Mouse (Mus musculus) limb, embryonic 11.5 days (tissue): ENCODE results near the gene Vmn2r93. TPM values are rescaled to one million over a fixed set of nuclear protein-coding genes. Genes with fewer than 3 reads are reported as not detected.

Experiments
- ATAC-seq: fragments of 200-750 bp; cut with Nextera tagmentation; 2 replicates; pipeline ENCODE4 v1.8.0; 2017; ENCODE audit warnings: low read depth; ENCODE audit not compliant: insufficient number of reproducible peaks, low FRiP score, low TSS enrichment
- DNase-seq: peaks from one replicate; pipeline ENCODE4 v3.0.0-alpha.2; 2015; ENCODE audit warnings: low spot score
- H3K27ac ChIP-seq: fragments of 300-500 bp; sonication (generic); replicated peaks from 2 replicates; pipeline ENCODE4 v1.5.1; 2014; ENCODE audit warnings: low read depth, mild to moderate bottlenecking, low read length
- H3K27me3 ChIP-seq: fragments of 300-500 bp; sonication (generic); 2 replicates; pipeline ENCODE4 v1.6.1; 2014; ENCODE audit warnings: mild to moderate bottlenecking, low read length, mixed read lengths; ENCODE audit not compliant: control insufficient read depth, insufficient read depth
- H3K36me3 ChIP-seq: fragments of 300-500 bp; sonication (generic); 2 replicates; pipeline ENCODE4 v1.6.1; 2014; ENCODE audit warnings: mild to moderate bottlenecking, low read length, moderate library complexity, mixed read lengths; ENCODE audit not compliant: control insufficient read depth, insufficient read depth
- H3K4me1 ChIP-seq: fragments of 300-500 bp; sonication (generic); 2 replicates; pipeline ENCODE4 v1.6.1; 2014; ENCODE audit warnings: low read length, mixed read lengths; ENCODE audit not compliant: control insufficient read depth, insufficient read depth
- H3K4me2 ChIP-seq: fragments of 300-500 bp; sonication (generic); 2 replicates; pipeline ENCODE4 v1.6.1; 2014; ENCODE audit warnings: low read depth, mild to moderate bottlenecking, moderate library complexity; ENCODE audit not compliant: severe bottlenecking
- H3K4me3 ChIP-seq: fragments of 300-500 bp; sonication (generic); 2 replicates; pipeline ENCODE4 v1.5.1; 2014; ENCODE audit warnings: low read depth, low read length
- H3K9ac ChIP-seq: fragments of 300-500 bp; sonication (generic); 2 replicates; pipeline ENCODE4 v1.6.1; 2014; ENCODE audit warnings: mild to moderate bottlenecking, low read length
- H3K9me3 ChIP-seq: fragments of 300-500 bp; sonication (generic); 2 replicates; pipeline ENCODE4 v1.6.1; 2016; ENCODE audit warnings: low read length; ENCODE audit not compliant: control insufficient read depth
- WGBS: fragments of 180-500 bp; shearing (Covaris S2); extraction: QIAGEN DNeasy Blood & Tissue Kit; methylation state at CpG from one replicate; pipeline ENCODE4 v1.1.7; 2014; 5-methylcytosine and 5-hydroxymethylcytosine counted together
- polyA plus RNA-seq: library from polyadenylated mRNA; unstranded; fragments of >200 nt; fragmentation: Nextera tagmentation; extraction: Ambion mirVana; gene quantifications from 2 replicates; pipeline ENCODE4 v1.2.1, GENCODE M21; 2014

The Vmn2r93 gene
- not detected in 2 replicates for polyA plus RNA-seq

DNA sequence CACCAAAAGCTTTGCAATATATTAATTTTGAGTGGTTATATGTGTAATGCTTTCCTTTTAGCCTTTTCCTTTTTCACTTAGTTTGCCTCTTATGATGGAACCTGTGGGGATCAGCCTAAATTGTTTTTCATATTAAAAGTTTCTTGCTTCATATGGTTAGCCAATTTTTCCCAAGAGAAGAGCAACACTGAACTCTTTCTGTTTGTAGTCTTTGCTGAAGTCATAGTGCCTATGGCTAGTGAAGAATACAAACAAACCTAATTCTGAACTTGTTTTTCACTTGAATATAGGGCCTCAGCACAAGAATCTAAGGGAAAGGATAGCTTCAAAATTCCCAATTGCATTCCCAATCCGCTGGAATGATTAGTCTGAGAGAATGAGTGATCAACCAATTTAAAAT is at the start of gene Vmn2r93:
Vmn2r93 (plus strand) TSS at position 301 of the 400 bp plus-strand sequence.
- Histone ChIP-seq H3K36me3 (no peaks in the 10 kb centered on the region), H3K9ac (no peak within 1 kb of the TSS), H3K27me3 (no peaks in the 10 kb centered on the region), H3K27ac (no peak within 1 kb of the TSS), H3K9me3 (no peaks in the 10 kb centered on the region), H3K4me3 (no peak within 1 kb of the TSS), H3K4me1 (no peaks in the 10 kb centered on the region), H3K4me2 (no peak within 1 kb of the TSS)
- ATAC-seq (no peak), DNase-seq (no peak)
- WGBS, result 42% methylated on average over 1 of the region's 1 CpGs

DNA sequence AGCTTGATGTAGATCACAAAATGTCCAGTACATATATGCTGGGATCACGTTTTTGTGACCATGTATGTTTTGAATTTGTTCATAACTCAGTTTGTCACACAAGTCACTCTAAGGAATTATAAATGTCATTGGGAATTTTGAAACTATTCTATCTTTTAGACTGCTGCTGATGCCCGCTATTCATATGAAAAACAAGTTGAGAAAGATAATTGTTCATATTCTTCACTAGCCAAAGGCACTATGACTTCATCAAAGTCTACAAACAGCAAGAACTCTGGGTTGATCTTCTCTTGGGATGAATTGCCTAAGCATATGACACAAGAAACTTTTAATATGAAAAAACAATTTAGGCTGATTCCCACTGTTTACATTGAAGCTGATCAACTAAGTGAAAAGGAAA is 20.2 kb upstream of the Vmn2r93 start, which contains the start of gene Vmn2r94:
Vmn2r94 (minus strand) TSS at position 101 of the 400 bp plus-strand sequence.
- no peak within 1 kb of the TSS for H3K4me3 ChIP-seq
- ATAC-seq (no peak), DNase-seq (no peak)
- H3K27ac ChIP-seq, result no peak within 1 kb of the TSS
- no peaks in the 10 kb centered on the region for H3K36me3 ChIP-seq
- H3K9ac ChIP-seq, result no peak within 1 kb of the TSS
- H3K27me3 ChIP-seq, result no peaks in the 10 kb centered on the region
- H3K4me2 ChIP-seq, result no peak within 1 kb of the TSS
- 74% methylated on average over 2 of the region's 2 CpGs for WGBS
- no peaks in the 10 kb centered on the region for H3K9me3 ChIP-seq
- H3K4me1 ChIP-seq, result no peaks in the 10 kb centered on the region

DNA sequence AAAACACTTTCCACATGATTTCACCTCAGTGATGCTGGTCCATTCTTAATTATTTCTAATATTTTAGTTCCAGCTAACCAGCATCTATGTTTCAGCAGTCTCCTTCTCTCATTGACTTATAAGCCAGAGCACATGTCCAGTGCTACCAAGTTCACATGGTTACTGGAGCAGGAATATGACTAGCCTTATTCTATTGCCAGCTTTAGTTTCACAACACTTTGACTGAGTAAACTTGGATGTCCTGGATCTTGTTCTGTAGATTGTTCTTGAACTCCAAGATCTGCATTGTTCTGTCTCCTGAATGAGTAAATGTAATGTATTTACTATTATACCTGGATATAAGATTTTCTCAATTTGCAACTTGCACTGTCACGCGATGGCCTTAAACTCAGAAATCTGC is 25.1 kb downstream of the Vmn2r93 start:
- Histone ChIP-seq H3K27me3 (no peaks in the 10 kb centered on the region), H3K4me2 (no peak overlapping the region), H3K4me3 (no peak overlapping the region), H3K27ac (no peak overlapping the region), H3K9ac (no peak overlapping the region), H3K36me3 (no peaks in the 10 kb centered on the region), H3K4me1 (no peaks in the 10 kb centered on the region), H3K9me3 (peaks cover 3% of the 10 kb centered on the region; the same call in 1 of the 2 replicates)
- ATAC-seq, result no peak
- no peak for DNase-seq
- 93% methylated on average over 2 of the region's 2 CpGs for WGBS

DNA sequence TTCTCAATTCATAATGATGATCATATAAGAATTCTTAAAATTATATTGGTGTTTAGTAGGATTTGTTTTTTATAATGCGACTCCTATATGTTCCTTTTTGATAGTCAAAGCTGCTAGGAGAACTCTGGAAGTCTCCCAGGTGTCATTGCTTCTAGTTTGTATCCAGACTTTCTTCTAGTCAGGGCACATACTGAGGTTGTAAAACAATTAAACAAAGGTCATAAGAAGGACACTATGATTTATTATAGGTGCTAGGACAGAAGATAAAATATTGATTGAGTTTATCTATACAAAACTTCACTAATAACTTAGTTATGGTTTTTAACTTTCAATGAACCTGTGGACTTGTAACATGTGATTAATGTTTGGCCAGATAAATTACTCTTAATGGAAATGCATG is 62.1 kb downstream of the Vmn2r93 start:
- 76% methylated on average over 1 of the region's 1 CpGs for WGBS
- H3K4me1 ChIP-seq, result no peaks in the 10 kb centered on the region
- no peak overlapping the region for H3K27ac ChIP-seq
- no peaks in the 10 kb centered on the region for H3K36me3 ChIP-seq
- no peaks in the 10 kb centered on the region for H3K9me3 ChIP-seq
- no peak for ATAC-seq
- no peak overlapping the region for H3K9ac ChIP-seq
- DNase-seq, result no peak
- H3K4me3 ChIP-seq, result no peak overlapping the region
- no peaks in the 10 kb centered on the region for H3K27me3 ChIP-seq
- no peak overlapping the region for H3K4me2 ChIP-seq

DNA sequence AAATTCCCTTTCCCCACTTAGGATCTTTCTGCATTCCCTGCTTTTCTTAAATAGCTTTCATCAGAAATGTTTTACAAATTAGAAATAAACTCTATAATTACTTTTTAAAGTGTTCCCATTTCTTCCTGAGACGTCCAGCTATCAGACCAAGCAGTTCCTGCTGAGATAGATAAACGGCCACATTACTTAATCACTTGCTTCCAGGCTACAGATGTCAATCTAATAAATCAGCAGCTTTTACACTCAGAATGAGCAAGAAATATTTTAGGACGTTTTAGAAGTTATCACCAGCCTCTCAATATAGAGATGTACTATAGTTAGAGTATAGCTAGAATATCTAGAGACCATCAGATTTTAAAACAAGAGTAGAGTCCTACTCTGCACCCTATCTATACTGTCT is 62.7 kb downstream of the Vmn2r93 start:
- no peaks in the 10 kb centered on the region for H3K4me1 ChIP-seq
- ATAC-seq, result no peak
- no peak for DNase-seq
- no peak overlapping the region for H3K4me3 ChIP-seq
- no peak overlapping the region for H3K9ac ChIP-seq
- no peaks in the 10 kb centered on the region for H3K27me3 ChIP-seq
- H3K27ac ChIP-seq, result no peak overlapping the region
- 63% methylated on average over 3 of the region's 3 CpGs for WGBS
- no peak overlapping the region for H3K4me2 ChIP-seq
- H3K36me3 ChIP-seq, result no peaks in the 10 kb centered on the region
- no peaks in the 10 kb centered on the region for H3K9me3 ChIP-seq

Other genes with a start within 250 kb of the Vmn2r93 start
- not detected in 2 replicates for gene Vmn2r124, start 248.7 kb upstream of the Vmn2r93 start, polyA plus RNA-seq
- gene Vmn2r91, start 213.1 kb upstream of the Vmn2r93 start, polyA plus RNA-seq, result not detected in 2 replicates
- gene Vmn2r92, start 146.2 kb upstream of the Vmn2r93 start, polyA plus RNA-seq, result not detected in 2 replicates
- gene Vmn2r94, start 20.3 kb upstream of the Vmn2r93 start, polyA plus RNA-seq, result not detected in 2 replicates
- gene Vmn2r95, start 126.0 kb downstream of the Vmn2r93 start, polyA plus RNA-seq, result not detected in 2 replicates